Mouse (Mus musculus): Measurements from ENCODE around the gene Borcs5. TPM values are rescaled to one million over a fixed set of nuclear protein-coding genes. Genes with fewer than 3 reads are reported as not detected.

Borcs5 gene
- 16.2 and 18.5 TPM in 2 replicates for polyA plus RNA-seq (2015; fragmentation: Nextera tagmentation; extraction: Ambion mirVana)

DNA sequence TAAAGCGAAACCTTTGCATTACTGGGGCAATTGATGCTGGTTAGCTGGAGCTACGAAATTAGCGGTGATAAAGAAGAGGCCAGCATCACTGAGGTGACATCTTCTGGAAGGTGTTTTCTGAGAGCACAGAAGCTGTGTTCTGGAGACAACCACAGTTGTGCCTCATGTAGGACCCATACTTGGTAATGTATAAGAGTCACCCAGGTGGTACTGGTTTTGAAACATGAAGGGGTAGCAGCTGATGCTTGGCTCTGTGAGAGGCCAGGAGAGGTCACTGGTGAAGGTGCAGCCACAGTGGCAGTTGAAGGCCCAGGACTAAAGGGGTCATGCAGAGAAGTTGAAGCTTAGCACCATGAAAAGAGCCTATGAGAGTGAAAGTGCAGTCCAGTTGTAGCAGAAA is at the start of gene Borcs5:
Borcs5 (plus strand) TSS at position 301 of the 400 bp plus-strand sequence.
- no peaks in the 10 kb centered on the region for H3K9me3 ChIP-seq (ENCODE audit: low read length)
- no peaks in the 10 kb centered on the region for H3K27me3 ChIP-seq (ENCODE audit: insufficient read depth, low read length)
- H3K4me2 ChIP-seq (replicated peaks; ENCODE audit: low read depth, low read length), result no peak within 1 kb of the TSS
- no peaks in the 10 kb centered on the region for H3K36me3 ChIP-seq (ENCODE audit: insufficient read depth, low read length)
- 83% methylated on average over 3 of the region's 3 CpGs for WGBS
- H3K27ac ChIP-seq (ENCODE audit: low read length), result no peak within 1 kb of the TSS
- no peak within 1 kb of the TSS for H3K4me3 ChIP-seq (ENCODE audit: low read length)
- no peak for ATAC-seq (ENCODE audit: low FRiP score, low TSS enrichment)
- H3K4me1 ChIP-seq (ENCODE audit: insufficient read depth, low read length), result peaks cover 7% of the 10 kb centered on the region
- H3K9ac ChIP-seq (replicated peaks; ENCODE audit: low read length), result no peak within 1 kb of the TSS

DNA sequence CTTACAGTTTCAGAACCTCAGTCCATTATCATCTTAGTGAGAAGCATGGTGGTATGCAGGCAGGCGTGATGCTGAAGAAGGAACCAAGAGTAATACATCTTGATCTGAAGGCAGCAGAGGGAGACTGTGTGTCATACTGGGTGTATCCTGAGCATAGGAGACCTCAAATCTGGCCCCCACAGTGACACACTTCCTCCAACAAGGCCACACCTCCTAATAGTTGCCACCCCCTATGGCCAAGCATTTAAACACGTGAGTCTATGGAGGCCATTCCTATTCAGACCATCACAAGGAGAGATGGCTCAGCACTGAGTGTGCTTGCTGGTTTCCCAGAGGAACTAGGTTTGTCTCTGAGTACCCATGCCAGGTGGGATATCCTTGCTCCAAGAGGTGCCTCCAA is 47.7 kb upstream of the Borcs5 start:
- Histone ChIP-seq H3K9ac (replicated peaks; ENCODE audit: low read length) (no peak overlapping the region), H3K4me2 (replicated peaks; ENCODE audit: low read depth, low read length) (no peak overlapping the region), H3K9me3 (ENCODE audit: low read length) (no peaks in the 10 kb centered on the region), H3K4me3 (ENCODE audit: low read length) (no peak overlapping the region), H3K27me3 (ENCODE audit: insufficient read depth, low read length) (no peaks in the 10 kb centered on the region), H3K36me3 (ENCODE audit: insufficient read depth, low read length) (no peaks in the 10 kb centered on the region), H3K27ac (ENCODE audit: low read length) (no peak overlapping the region), H3K4me1 (ENCODE audit: insufficient read depth, low read length) (peaks cover 19% of the 10 kb centered on the region)
- WGBS, result 76% methylated on average over 2 of the region's 2 CpGs
- no peak for ATAC-seq (ENCODE audit: low FRiP score, low TSS enrichment)

DNA sequence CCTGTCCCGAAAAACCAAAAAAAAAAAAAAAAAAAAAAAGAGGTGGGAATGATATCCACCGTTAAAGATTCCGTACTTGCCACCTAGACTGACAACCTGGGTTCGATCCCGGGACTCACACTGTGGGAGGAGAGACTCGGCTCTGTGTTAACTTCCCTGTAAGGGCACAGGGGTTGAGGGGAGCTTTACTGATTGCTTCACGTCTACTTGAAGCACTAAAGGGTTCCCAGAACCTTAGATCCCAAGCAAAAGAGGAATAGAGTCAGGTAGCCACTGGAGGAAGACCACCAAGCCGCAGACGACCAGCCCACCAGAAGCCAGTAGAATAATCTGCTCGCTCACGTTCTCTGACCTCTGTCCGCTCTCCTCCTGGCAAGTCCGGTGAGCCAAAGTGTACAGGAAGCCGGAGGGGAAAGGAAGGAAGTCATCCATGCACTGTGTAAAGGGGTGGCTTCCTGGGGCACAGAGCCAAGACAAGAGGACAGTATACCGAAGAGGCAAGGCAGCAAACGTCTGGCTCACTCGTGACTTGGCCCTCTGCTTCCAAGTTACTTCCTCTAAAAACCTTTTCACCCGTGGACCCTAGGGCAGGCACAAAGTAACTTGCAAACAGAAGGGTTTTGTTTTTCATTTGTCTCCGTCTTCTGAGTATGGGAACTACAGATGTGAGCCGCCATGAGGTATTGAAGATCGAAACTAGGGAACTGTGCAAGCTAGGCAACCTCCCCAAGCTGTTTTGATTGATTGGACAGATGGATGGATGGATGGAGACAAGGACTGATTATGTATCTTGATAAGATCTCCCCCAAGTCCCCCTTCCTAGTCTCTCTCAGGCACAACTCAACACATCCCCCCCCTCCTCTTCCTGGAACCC is 44.5 kb upstream of the Borcs5 start:
- Histone ChIP-seq H3K4me3 (ENCODE audit: low read length) (peak overlapping the region; percentile 8; the same call in 1 of the 2 replicates), H3K27me3 (ENCODE audit: insufficient read depth, low read length) (no peaks in the 10 kb centered on the region), H3K9ac (replicated peaks; ENCODE audit: low read length) (0 out of 2 replicates have a peak overlapping the region, but pooled peaks have one; percentile 22), H3K27ac (ENCODE audit: low read length) (peak overlapping the region; percentile 20; the same call in 1 of the 2 replicates), H3K4me2 (replicated peaks; ENCODE audit: low read depth, low read length) (peak overlapping the region; percentile 31), H3K36me3 (ENCODE audit: insufficient read depth, low read length) (no peaks in the 10 kb centered on the region), H3K9me3 (ENCODE audit: low read length) (no peaks in the 10 kb centered on the region), H3K4me1 (ENCODE audit: insufficient read depth, low read length) (peaks cover 11% of the 10 kb centered on the region)
- peak; percentile 77; the same call in 1 of the 2 replicates for ATAC-seq (ENCODE audit: low FRiP score, low TSS enrichment)
- WGBS, result 57% methylated on average over 20 of the region's 21 CpGs

DNA sequence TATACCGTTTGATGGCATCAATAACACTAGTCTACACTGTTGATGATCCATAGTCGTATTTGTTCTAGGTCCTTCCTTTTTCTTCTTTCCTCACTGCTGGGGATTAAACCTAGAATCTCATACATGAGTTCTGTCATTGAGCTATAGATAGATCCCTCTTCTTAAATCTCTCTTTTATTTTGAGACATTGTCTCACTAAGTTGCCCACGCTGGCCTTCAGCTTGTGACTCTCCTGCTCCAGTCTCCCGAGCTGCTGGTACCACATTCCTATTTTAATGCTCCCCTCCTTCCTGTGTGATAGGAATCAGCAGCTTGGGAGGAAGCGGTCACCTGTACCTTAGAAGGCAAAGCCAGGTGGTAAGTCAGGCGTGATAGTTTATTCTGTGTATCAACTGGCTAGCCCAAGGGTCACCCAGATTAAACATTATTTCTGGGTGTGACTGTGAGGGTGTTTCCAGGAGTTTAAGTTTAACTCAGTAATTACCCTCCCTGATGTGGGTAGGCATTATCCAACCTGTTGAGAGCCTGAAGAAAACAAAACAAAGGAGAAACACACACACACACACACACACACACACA is 41.6 kb upstream of the Borcs5 start:
- Histone ChIP-seq H3K9ac (replicated peaks; ENCODE audit: low read length) (no peak overlapping the region), H3K4me3 (ENCODE audit: low read length) (no peak overlapping the region), H3K4me2 (replicated peaks; ENCODE audit: low read depth, low read length) (no peak overlapping the region), H3K27ac (ENCODE audit: low read length) (peak overlapping the region; percentile 58; the same call in 1 of the 2 replicates), H3K27me3 (ENCODE audit: insufficient read depth, low read length) (no peaks in the 10 kb centered on the region), H3K4me1 (ENCODE audit: insufficient read depth, low read length) (peaks cover 22% of the 10 kb centered on the region), H3K9me3 (ENCODE audit: low read length) (no peaks in the 10 kb centered on the region), H3K36me3 (ENCODE audit: insufficient read depth, low read length) (no peaks in the 10 kb centered on the region)
- peak; percentile 84 for ATAC-seq (ENCODE audit: low FRiP score, low TSS enrichment)
- 57% methylated on average over 6 of the region's 6 CpGs for WGBS

DNA sequence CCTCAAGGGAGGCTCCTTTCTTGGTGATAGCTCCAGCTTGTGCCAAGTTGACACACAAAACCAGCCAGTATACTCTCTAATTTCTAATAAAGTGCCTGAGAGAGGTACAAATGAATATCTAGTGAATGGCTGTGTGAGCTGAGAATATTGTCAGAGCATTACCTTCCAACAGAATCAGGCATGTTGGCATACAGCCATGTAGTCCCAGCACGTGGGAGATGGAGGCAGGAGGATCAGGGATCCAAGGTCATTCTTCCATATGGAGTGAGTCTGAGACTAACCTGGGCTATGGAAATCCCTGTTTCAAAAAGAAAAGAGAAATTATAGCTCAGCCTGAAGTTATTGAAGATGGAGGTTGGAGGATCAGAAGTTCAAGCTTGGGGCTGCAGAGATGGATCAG is 40.1 kb upstream of the Borcs5 start:
- 44% methylated on average over 1 of the region's 1 CpGs for WGBS
- Histone ChIP-seq H3K27ac (ENCODE audit: low read length) (no peak overlapping the region), H3K4me1 (ENCODE audit: insufficient read depth, low read length) (peaks cover 28% of the 10 kb centered on the region), H3K27me3 (ENCODE audit: insufficient read depth, low read length) (no peaks in the 10 kb centered on the region), H3K4me2 (replicated peaks; ENCODE audit: low read depth, low read length) (no peak overlapping the region), H3K36me3 (ENCODE audit: insufficient read depth, low read length) (no peaks in the 10 kb centered on the region), H3K4me3 (ENCODE audit: low read length) (no peak overlapping the region), H3K9me3 (ENCODE audit: low read length) (no peaks in the 10 kb centered on the region), H3K9ac (replicated peaks; ENCODE audit: low read length) (no peak overlapping the region)
- no peak for ATAC-seq (ENCODE audit: low FRiP score, low TSS enrichment)

DNA sequence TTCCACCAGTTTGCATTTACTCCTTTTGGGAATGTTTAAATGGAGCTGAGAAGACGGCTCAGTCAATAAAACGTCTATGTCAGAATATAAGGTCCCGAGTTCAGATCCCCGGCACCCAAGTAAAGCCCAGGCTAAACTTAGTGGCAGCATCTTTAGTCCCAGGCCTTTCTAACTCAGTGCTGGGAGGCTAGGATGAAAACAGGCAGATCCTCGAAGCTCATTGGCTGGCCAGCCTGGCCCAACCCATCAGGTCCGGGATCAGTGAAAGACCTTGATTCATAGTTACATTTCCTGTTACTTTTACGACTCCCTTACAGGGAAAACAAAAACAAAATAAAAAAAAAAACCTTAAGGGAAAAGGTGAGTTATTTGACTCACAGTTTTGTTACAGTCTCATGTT is 38.2 kb upstream of the Borcs5 start:
- no peak overlapping the region for H3K9ac ChIP-seq (replicated peaks; ENCODE audit: low read length)
- no peak overlapping the region for H3K4me2 ChIP-seq (replicated peaks; ENCODE audit: low read depth, low read length)
- H3K9me3 ChIP-seq (ENCODE audit: low read length), result no peaks in the 10 kb centered on the region
- H3K27ac ChIP-seq (ENCODE audit: low read length), result no peak overlapping the region
- ATAC-seq (ENCODE audit: low FRiP score, low TSS enrichment), result no peak
- no peaks in the 10 kb centered on the region for H3K36me3 ChIP-seq (ENCODE audit: insufficient read depth, low read length)
- H3K4me1 ChIP-seq (ENCODE audit: insufficient read depth, low read length), result peaks cover 18% of the 10 kb centered on the region
- 49% methylated on average over 7 of the region's 7 CpGs for WGBS
- H3K27me3 ChIP-seq (ENCODE audit: insufficient read depth, low read length), result no peaks in the 10 kb centered on the region
- no peak overlapping the region for H3K4me3 ChIP-seq (ENCODE audit: low read length)

DNA sequence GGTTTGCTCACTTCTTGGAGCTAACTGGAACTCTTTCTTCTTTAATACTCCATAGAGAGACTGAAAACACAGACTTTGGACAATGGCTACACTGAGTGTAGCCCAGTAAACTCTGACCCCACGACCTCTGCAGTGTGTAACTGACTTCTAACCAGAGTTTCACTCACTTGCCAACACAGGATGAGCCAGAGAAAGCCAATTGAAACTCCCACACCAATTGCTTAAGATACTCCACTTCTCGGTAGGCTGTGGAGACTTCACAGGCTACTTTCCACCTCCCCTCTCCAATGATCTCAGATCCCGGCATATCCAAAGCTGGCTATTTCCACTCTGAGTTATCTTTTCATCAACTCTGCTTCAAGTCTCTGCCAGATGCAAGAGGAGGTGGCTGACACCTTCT is 37.5 kb upstream of the Borcs5 start:
- ATAC-seq (ENCODE audit: low FRiP score, low TSS enrichment), result 0 out of 2 replicates have a peak, but pooled peaks have one; percentile 20
- Histone ChIP-seq H3K9me3 (ENCODE audit: low read length) (no peaks in the 10 kb centered on the region), H3K27me3 (ENCODE audit: insufficient read depth, low read length) (no peaks in the 10 kb centered on the region), H3K4me2 (replicated peaks; ENCODE audit: low read depth, low read length) (peak overlapping the region; percentile 27), H3K9ac (replicated peaks; ENCODE audit: low read length) (no peak overlapping the region; the same call in 1 of the 2 replicates), H3K27ac (ENCODE audit: low read length) (peak overlapping the region; percentile 91), H3K36me3 (ENCODE audit: insufficient read depth, low read length) (no peaks in the 10 kb centered on the region), H3K4me3 (ENCODE audit: low read length) (no peak overlapping the region), H3K4me1 (ENCODE audit: insufficient read depth, low read length) (peaks cover 24% of the 10 kb centered on the region)
- 13% methylated on average over 3 of the region's 3 CpGs for WGBS

DNA sequence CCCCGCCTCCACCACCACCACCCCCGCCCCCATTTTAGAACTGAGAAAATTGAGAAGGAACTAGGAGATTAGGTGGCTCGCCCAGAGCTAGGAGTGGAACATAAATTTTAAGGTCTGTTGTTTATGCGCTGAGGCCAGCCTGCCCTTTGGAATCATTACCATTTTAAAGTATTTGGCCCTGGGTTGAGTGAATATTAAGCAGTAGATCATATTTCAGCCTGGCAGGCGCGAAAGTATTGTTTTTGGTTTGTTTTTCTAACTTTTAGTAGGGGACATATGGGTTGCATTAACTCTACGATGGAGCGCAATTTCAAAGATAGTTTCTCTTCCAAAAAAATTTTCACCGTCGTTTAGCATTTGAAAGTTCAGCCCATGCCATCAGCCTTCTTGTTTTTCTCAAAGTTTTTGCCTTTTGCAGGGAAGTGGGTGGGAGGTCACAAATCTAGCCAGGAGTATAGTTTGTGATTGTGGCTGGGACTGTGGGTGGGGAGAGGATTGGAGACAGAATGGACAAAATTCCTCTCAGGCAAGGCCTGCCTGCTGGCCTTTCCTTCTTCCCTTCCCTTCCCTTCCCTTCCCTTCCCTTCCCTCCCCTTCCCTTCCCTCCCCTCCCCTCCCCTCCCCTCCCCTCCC is 36.8 kb upstream of the Borcs5 start:
- peak overlapping the region; percentile 27 for H3K4me2 ChIP-seq (replicated peaks; ENCODE audit: low read depth, low read length)
- no peaks in the 10 kb centered on the region for H3K36me3 ChIP-seq (ENCODE audit: insufficient read depth, low read length)
- H3K4me1 ChIP-seq (ENCODE audit: insufficient read depth, low read length), result peaks cover 30% of the 10 kb centered on the region
- H3K4me3 ChIP-seq (ENCODE audit: low read length), result peak overlapping the region; percentile 8; the same call in 1 of the 2 replicates
- no peak overlapping the region for H3K9ac ChIP-seq (replicated peaks; ENCODE audit: low read length)
- 14% methylated on average over 10 of the region's 10 CpGs for WGBS
- H3K27ac ChIP-seq (ENCODE audit: low read length), result peak overlapping the region; percentile 87
- peak; percentile 37; the same call in 1 of the 2 replicates for ATAC-seq (ENCODE audit: low FRiP score, low TSS enrichment)
- H3K9me3 ChIP-seq (ENCODE audit: low read length), result no peaks in the 10 kb centered on the region
- H3K27me3 ChIP-seq (ENCODE audit: insufficient read depth, low read length), result no peaks in the 10 kb centered on the region

DNA sequence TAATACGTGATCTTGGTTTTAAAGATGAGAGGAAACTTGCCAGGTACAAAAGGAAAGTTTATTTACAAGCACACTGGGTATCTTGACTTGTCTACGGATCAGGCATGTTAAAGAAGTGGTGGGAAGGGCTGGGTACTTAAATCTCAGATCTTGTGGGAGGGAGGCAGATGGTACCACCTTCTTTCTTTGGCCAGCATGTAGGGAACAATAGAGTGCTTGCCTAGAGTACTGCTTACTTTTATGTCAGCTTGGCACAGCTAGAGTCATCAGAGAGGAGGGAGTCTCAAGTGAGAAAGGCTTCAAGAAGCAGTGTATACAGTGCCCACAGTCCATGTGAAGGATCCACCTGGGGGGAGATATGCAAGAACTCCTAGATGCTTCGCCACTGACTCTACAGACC is 34.1 kb upstream of the Borcs5 start:
- H3K36me3 ChIP-seq (ENCODE audit: insufficient read depth, low read length), result no peaks in the 10 kb centered on the region
- H3K4me3 ChIP-seq (ENCODE audit: low read length), result no peak overlapping the region
- H3K27me3 ChIP-seq (ENCODE audit: insufficient read depth, low read length), result no peaks in the 10 kb centered on the region
- ATAC-seq (ENCODE audit: low FRiP score, low TSS enrichment), result no peak
- no peak overlapping the region for H3K9ac ChIP-seq (replicated peaks; ENCODE audit: low read length)
- H3K4me1 ChIP-seq (ENCODE audit: insufficient read depth, low read length), result peaks cover 38% of the 10 kb centered on the region
- WGBS, result 95% methylated on average over 3 of the region's 3 CpGs
- no peak overlapping the region for H3K4me2 ChIP-seq (replicated peaks; ENCODE audit: low read depth, low read length)
- no peak overlapping the region for H3K27ac ChIP-seq (ENCODE audit: low read length)
- H3K9me3 ChIP-seq (ENCODE audit: low read length), result no peaks in the 10 kb centered on the region

Measured in kidney, embryonic 16.5 days (tissue).